Mouse (Mus musculus) cerebellum, postnatal 36 days (tissue): ENCODE data around the gene Cd44.

Experiments used
- DNase-seq, 2 experiments: peaks; one replicate each; pipeline ENCODE4 v3.0.0; 2021 to 2022; ENCODE audit warnings: mixed read lengths in 2 of 2

The Cd44 gene

DNA sequence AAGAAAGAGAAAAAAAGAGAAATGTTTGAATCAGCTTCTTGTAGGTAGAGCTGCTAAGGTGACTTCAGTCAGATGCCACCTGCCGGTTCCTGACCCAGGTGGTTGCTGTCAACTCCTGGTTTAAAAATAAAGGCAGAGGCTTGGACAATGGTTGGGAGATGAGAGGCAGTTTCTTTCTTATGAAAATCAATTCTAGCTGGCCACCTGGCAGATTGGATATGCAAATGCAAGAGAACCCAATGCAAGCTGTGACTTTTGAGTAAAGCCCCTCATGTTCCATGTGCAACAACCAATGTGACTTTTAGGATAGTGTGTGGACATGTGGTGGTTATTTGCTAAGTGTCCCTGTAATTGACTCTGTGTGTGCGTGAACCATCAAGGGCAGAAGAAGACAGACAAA is 33.0 kb downstream of the Cd44 start:
- no peak for DNase-seq

DNA sequence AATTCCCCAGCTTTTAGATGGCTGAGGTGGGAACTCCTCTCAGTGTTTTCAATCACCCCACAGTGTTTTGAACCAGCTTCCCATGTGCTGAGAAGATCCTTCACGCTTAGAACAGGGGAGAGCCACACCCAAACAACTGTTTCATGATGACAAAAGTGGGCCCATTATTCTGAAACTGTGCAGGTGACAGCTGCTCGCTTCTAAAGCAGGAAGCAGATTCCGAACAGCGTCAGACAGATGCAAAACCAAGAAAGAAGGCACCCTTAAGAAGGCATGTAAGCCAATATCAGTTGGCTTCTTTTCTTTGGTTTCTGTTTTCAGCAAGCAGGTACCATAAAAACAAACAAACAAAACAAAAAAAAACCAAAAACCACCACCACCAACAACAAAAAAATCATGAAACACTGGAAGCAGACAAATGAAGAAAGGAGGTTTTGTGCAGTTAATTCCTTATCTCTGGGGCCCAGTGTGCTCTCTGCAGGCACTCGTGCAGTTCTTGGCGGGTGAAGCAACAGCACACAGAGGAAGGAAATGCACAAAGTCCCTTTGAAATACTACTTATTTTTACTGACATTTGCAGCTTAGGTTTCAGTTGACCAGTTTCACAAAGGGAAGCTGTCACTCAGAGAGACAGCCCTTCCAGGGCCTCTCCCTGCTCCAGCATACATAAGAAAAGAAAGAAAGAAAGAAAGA is 33.9 kb downstream of the Cd44 start:
- DNase-seq: no peak

DNA sequence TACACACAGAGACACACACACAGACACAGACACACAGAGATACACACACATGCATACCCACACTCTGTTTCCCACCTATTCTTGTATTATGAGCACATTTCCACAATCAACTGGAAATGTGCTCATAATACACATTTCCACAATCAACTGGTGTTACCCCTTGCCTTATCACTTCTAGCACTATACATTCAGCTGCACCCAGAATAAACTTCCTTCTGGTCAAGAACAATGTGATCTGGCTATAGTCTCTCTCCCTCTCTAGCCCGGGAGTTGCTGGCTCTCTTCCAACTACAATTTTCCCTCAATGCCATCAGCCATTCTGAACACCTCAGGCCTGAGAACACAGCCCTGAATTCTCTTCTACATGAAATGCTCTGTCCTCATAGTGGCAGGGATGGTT is 34.9 kb downstream of the Cd44 start:
- no peak for DNase-seq

DNA sequence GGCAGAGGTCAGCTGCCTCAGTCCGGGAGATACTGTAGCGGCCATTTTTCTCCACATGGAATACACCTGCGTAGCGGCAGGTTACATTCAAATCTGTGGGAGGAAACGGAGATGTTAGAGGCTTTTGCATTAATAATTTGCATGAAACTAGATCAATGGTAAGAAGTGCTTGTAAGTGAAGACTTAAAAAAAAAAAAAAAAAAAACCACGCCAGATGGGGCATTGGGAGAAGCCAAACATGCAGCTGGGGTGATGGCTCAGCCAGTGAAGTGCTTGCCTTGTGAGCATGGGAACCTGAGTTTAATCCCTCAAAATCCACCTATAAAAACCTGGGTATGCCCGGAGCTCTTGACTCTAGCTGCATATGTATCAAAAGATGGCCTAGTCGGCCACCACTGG is 36.1 kb downstream of the Cd44 start:
- DNase-seq: no peak

DNA sequence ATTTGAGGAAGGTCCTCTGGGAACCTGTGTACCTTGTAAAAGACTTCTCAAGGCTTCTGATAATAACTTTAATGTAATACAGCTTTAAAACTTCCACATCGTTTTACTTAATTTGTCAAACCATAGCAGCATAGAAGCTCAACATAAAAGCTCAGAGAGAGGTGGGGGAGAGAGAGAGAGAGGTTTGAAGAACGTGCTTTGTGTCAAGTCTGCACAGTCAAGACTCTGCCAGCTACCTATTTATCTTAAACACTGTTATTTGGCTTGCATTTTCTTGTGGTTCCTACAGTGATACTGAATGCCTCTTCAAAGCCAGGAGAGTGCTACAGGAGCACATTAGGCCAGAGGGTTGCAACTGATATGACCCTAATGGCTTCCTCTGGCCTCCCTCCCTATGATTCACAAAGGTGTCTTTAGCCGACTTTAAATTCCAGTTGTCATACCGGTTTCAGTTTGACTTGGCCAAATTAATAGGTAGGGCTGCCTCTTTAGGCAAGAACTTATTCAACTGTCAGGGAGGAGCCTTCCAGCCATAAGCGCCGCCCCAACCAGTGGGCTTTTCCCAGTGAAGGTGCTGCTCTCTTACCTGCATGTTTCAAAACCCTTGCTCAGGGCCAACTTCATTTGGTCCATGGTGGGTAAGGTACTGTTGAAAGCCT is 36.6 kb downstream of the Cd44 start:
- DNase-seq: no peak

DNA sequence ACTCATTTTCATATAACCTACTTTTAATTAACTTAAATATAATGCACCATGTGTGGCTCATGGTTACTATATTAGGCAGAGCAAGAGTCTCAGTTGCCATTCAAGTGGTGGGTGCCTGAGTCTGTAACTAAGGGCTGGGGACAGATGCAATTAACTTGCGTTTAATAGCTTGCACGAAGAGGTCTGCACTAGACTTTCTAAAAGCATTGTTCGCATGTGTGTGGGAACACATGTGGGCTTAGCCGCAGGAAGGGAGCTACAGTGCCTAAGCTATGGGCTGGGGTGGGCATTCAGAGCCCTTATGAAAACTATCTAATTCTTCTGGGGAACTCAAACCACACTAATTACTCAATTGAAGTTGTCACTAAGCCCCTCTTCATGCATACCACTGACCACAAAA is 37.4 kb downstream of the Cd44 start:
- DNase-seq: no peak

DNA sequence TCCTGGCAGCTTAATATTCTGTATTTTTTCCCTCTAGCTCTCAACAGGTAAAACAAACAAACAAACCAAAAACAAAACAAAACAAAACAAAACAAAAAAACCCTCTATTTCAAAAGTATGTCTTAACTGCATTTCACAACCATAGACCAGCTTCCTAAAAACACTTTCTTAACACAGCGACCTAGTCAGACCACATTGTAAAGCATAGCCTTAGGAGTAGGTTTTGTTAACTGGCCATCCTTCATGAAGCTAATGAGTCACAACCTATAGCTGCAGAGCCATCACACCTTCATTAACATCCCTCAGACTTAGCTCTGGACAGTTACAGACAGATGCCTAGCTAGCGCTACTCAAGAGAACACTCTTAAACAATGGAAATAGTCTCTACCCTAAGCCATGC is 37.9 kb downstream of the Cd44 start:
- DNase-seq: no peak

DNA sequence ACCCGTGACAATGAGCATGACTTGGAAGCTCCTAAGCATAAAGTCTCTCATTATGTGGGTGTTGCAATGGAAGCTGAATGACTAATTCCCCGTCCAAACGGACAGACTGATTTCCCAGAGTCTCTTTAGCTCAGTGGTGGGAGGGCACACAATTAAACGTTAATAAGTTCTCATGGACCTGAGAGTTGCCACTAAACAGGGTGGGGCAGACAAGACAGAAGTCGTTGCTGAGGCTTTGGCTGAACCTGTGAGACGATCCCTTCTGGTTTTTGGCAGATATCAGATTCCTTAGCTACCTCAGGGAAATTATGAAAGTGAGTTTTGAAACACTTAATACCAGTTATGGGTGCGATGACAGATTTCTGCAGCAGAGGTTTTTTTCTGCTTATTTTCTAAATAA is 38.8 kb downstream of the Cd44 start:
- no peak for DNase-seq

DNA sequence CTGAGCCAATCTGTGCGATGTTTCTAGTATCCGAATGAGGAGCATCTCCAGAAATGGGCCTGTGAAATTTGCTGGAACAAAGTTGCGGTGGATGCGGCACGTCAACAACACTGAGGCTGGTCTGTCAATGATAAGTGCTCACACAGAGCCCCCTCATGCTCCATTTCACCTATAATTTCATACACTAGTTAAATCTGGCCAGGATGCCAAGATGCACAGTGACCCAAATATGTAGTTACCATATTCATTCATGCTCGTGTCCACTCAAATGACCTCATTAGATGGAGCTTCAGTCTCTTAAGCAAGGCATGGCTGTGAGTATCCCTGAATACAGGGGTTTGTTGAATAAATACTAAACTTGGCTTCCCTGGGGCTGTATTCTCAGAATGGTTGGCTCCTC is 43.2 kb downstream of the Cd44 start:
- DNase-seq: no peak

DNA sequence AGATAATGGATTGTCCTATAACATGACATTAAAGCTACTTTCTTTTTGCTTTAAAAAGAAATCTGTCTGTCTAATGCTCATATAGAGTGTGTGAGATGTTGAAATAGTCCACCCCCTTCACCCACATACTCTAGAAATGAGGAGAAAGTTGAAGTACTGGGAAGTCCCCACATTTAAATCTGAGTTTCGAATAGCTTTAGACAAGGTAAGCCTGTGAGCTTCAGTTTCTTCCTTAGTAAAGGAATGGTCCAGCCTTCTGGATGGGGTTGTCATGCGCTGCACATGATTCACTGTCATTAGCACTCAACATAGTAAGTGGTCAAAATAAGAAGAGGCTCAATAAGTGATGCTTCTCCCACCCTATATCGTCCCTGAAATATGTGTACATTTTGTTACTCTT is 48.2 kb downstream of the Cd44 start:
- no peak for DNase-seq

DNA sequence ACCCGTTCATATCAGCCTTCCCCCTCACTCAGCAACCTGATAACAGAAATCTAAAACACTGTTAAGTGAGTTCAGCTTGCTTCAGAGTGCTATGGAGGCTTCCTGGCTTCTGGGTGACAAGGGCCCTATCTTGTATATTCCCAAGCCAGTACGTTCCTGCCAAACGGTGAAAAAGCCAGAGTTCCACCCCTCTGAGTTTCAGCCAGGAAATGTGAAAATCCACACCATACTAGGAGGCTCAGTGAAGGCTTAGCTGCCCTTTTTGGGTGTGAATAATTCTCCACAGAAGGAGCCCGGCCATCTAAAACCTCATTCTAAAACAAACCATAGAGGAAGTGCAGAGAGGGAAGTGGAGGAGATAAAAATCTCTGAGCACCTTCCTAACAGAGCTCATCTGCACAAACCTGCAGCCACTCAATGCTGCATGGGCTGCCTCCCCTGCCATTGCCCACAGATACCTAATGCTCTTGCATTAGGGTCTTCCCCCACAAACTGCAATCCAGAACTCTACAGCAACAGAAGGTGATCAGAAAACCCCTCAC is 49.5 kb downstream of the Cd44 start:
- no peak for DNase-seq

DNA sequence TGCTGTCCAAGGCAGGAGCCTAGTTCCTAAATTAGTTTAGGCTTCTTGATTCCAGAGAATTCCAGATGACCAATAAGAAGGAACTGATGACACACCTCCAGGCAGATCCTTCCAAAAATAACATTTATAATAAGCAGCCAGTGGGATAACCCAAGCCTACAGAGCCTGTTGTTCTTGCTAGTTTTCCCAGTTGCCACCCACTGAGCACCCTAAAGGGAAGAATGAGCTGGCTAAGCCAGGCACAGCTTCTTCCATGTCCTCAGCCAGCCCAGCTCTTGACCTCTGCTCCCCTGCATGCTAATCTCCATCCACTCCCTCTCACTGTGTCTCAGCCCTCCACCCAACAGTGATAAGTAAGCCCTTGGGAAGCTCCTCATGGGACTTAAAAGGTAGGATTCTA is 51.4 kb downstream of the Cd44 start:
- no peak for DNase-seq

DNA sequence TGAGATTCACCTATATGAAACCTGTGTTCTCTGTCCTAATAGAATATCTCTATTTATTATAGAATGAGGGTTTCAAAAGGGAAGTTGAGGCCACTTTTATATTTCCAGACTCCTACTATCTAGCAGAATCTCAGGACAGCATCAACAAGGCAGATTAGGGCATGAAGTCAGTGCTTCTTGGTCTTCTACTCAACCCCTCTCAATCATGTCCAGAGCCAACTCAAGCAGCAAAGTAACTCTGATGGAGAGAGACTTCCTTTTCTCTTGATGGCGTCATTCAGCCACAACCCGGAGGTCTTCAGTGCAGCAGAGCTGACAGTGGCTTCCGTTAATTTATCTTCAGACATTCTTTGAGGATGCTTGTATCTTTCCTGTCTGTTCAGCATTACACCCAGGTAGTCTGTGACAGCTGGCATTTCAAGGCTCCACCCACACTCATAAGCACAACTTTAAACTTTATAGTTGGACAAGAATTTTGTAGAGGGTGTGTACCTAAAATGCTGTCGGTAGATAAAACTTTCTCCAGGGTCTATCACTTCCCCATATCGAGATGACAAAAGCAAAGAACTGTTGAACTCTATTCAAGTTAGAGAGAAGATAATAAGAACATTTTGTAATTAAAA is 52.5 kb downstream of the Cd44 start:
- DNase-seq: no peak

DNA sequence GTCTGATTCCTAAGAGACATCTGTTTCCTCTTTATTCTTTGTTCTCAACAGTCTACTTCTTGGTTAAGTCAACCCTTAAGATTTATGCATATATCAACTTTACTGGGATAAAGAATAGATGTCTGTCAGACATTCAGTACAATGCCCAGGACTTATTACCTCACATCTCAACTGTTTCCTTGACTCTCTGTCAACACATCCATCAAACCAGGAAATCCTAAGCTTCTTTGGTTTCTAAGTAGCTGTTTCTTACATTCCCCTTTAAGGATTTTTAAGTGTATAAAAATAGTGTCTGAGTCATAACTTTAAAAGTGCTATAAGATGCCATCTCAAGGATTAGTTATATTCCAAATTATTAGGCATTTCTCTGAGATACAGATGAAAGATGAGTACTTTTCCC is 60.2 kb downstream of the Cd44 start:
- DNase-seq: no peak

DNA sequence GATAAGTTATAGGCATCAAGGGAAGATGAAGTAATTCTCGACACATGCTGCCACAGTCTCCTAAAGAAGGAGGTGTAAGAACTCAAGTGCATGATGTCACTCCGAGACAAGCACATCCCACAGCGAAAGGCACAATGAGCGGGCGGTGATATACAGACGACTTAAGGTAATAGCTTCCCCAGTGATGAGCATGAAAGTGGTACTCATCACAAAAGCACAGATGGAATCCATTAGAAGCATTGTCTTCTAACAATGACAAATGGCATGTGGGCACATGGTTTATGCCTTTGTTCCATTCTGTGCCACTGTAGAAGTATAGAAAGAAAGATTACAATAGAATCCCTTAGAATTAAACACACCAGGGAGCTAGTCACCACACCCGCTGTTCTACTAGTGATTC is 63.3 kb downstream of the Cd44 start:
- DNase-seq: no peak

DNA sequence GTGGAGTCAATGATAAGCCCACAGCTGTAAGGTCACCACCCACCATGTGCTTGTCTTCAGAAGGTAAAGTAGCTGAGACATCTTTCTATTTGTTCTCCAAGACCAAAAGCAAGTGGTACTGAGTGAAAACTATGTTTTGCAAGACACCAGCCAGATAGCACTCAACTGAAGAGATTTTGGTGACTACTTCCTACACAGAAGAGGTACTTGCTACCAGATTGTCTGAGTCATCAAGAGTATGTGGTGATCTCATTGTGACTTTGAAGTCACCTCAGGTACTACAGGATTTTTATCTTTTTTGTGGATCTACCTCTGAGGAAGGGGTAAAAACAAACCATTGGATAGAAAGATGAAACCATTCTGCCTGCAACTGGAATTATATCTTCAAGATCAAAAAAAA is 69.9 kb downstream of the Cd44 start:
- no peak for DNase-seq

DNA sequence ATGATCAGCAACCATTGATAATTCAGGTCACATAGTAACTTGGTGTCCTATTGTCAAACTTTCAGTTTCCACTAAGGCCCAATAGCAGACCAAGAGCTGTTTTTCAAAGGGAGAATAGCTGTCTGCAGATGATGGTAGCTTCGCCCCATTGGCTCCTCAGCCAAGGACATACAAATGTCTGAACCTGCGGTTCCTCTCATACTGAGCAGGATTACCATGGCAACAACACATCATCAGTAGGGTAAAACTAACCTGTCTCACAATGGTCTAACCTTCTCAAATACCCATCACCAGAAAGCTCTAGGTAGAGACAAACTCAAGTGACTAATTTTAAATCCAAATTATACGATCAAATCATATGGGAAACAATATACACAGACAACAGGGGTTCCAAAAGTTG is 72.3 kb downstream of the Cd44 start:
- DNase-seq: peak; percentile 45 to 66

DNA sequence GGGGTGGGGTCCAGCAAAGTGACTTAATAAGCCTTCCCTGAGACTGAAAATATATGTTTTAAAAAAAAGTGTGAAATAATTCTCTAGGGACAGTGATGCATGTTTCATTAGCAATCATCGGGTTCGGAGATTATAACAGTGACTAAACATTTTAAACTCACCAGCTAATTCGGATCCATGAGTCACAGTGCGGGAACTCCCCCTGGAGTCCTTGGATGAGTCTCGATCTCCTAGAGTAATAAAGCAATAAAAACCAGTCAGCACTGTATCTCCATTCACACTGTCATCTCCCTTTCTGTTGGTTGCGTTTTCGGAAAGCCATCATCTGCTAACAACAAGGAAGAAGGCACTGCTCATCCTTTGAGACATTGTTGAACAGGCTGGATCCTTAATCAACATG is 73.1 kb downstream of the Cd44 start:
- DNase-seq: no peak

DNA sequence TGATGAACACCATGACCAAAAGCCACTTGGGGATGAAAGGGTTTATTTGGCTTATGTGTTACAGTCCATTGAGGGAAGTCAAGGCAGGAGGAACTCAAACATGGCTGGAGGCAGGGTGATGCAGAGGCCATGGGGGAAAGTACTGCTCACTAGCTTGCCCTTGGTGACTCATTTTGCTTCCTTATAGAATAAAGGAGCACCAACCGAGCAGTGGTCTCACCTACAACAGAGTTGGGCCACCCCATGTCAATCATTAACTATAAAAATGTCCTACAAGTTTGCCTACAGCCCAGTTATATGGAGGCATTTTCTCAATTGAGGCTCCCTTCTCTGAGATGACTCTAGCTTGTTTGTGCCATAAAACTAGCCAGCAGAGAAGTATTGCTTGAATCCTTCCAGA is 73.6 kb downstream of the Cd44 start:
- DNase-seq: no peak

DNA sequence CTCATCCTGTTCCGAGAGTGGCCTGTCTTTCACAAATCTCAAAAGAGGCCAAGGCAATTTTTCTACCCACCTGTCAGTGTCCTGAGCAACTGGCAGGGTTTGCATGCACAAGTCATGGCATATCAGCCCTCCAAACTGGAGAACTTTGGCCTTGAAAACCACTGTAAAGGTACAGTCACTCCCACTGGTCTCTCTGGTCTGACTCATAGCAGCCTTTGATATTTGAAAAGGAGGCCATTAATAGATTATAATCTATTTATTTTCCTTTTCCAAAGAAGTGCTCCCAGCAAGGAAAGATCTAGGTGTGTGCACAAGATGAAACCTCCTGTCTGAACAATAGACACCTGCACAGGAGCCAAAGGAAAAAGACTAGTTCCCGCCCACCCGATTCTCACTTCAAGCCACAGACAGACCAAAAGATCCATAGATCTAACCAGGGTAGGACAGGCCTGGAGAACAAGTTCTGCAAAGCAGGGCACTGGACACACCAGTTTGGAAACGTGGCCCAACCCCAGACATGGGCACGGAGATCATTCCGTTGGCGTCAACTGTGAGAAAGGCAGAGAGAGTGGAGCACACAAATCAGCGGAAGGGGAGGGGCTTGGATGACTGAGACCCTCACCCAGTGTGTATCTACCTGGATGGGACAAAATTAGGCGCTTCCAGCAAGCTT is 75.4 kb downstream of the Cd44 start:
- DNase-seq: no peak

DNA sequence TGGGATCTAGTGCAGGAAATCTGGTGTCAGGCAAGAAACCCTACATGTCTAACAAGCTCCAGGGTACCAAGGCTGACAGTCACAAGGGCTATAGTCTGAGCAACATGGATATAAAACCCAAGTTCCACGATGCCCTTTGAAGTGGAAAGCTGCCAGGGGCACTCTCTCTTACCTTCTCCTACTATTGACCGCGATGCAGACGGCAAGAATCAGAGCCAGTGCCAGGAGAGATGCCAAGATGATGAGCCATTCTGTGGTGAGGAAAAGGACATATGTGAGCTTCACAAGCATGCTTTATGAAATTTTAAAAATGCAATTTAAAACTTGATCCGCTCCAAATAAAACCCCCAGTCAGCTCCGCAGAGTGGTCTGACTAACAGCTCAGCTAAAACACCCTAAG is 79.4 kb downstream of the Cd44 start:
- peak in 1 of 2 experiments; percentile 5 for DNase-seq

DNA sequence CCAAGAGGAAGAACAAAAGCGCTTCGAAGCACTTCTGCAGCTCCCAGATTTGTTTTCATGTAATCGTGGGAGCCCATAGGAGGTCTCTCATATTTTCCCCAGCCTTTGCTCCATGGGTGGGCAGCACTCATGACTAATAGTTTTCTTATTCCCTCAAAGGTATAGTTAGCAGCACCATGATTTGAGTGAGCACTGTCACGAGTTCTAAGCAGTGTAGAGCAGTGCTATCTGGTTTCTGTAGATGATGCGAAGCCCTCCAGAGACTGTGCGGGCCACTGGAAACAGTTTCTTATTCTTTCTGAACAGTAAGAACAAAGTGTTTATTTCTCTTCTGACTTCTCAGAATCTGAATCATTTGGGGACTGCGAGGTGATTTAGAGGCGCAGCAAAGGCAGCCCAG is 80.7 kb downstream of the Cd44 start:
- no peak for DNase-seq

DNA sequence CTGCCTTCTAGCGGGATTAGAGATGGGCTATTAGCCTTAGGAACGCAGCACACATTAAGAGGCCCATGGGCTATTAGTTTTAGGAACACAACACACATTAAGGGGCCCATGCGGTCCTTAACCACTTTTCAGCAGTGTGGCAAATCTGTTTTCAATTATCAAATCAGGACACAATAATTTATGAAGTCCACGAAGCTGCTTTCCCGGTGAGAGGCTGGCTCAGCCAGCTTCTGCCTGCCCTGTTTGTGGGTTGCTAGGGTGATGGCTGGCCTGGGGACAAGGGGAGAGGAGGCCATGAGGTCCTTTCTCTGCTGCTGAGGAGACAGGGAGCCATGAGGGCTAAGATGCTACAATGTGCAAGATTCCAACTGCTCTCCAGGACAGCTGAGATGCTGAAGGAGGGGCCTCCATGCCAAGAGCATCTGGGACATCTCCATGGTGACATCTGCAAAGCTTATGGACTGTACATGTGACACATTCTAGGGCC is 81.2 kb downstream of the Cd44 start:
- DNase-seq: no peak
